Mouse (Mus musculus): ENCODE data around the gene Flcn.

Flcn gene

DNA sequence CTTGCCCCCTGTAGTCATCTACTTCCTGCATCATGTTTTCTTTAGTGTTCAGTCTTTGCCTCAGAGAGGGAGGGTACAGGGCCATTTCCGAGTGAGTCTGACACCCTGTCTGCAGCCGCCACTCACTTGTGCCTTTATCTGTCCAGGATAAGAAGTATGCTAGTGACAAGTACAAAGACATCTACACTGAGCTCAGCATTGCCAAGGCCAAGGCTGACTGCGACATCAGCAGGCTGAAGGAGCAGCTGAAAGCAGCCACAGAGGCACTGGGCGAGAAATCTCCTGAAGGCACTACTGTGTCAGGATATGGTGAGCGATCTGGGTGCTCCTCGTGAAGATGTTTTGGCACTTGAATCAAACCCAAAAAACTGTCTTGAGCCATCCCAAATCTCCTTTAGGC, 40.1 kb downstream of the Flcn start:
- DNase-seq (ENCODE audit: low spot score in 2 of 2): no peak

DNA sequence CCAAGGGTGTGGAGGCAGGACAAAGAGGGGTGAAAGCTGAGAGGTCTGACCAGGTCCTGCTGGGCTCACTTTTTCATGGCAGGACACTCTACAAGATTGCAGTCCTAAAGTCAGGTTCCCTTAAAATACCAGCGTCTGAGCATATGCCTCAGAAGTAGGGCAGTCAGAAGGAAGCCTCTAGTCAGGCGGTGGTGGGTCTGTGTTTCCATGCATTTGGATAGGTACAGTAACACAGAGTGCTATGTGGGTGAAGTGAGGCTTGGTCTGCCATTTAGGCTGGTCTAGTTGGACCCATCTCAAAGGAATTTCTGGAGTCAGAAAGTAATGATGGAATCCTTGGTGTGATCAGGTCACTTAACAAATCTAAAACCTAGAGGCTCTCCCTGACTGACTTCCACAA, 40.5 kb downstream of the Flcn start:
- DNase-seq (ENCODE audit: low spot score in 2 of 2): no peak

DNA sequence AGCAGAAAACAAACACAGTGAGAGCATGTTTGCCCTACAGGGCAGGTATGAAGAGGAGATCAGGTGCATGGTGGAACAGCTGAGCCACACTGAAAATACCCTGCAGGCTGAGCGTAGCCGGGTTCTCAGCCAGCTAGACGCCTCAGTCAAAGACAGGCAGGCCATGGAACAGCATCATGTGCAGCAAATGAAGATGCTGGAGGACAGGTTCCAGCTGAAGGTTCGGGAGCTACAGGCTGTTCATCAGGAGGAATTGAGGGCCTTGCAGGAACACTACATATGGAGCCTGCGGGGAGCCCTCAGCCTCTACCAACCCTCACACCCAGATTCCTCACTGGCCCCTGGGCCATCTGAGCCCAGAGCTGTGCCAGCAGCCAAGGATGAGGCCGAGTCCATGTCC, 49.0 kb downstream of the Flcn start:
- DNase-seq (ENCODE audit: low spot score in 2 of 2): no peak

DNA sequence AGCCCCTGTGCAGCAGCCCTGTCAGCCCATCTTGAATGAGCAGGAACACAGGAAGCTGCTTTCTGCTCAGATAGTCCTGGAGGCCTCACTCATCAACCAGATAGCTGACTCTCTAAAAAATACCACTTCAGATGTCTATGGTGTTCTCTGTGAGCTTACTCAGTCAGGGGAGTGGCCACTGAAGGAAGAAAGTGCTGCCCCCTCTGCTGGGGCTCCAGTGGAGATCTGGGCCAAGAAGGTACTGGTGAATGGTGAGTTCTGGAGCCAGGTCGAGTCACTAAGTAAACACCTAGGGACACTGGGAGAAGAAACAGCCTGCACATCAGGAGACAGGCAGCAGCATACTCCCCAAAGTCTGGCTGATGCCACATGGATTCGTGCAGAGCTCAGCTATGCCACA, 50.2 kb downstream of the Flcn start:
- no peak for DNase-seq (ENCODE audit: low spot score in 2 of 2)

DNA sequence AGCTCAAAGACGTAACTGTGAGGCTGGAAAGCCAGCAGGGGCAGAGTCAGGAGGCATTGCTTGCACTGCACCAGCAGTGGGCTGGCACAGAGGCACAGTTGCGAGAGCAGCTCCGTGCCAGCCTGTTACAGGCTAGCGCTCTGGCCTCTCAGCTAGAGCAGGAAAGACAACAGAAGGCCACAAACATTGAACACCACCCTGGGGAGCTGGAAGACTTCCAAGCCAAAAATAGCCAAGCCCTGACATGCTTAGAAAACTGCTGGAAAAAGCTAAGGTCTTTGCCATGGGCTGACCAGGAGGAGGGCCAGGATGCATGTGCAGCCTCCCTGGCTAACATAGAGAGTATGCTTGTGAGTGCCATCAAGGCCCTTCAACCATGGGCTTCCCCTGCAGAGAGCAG, 50.6 kb downstream of the Flcn start:
- DNase-seq (ENCODE audit: low spot score in 2 of 2): peak in 1 of 2 experiments; percentile 25

DNA sequence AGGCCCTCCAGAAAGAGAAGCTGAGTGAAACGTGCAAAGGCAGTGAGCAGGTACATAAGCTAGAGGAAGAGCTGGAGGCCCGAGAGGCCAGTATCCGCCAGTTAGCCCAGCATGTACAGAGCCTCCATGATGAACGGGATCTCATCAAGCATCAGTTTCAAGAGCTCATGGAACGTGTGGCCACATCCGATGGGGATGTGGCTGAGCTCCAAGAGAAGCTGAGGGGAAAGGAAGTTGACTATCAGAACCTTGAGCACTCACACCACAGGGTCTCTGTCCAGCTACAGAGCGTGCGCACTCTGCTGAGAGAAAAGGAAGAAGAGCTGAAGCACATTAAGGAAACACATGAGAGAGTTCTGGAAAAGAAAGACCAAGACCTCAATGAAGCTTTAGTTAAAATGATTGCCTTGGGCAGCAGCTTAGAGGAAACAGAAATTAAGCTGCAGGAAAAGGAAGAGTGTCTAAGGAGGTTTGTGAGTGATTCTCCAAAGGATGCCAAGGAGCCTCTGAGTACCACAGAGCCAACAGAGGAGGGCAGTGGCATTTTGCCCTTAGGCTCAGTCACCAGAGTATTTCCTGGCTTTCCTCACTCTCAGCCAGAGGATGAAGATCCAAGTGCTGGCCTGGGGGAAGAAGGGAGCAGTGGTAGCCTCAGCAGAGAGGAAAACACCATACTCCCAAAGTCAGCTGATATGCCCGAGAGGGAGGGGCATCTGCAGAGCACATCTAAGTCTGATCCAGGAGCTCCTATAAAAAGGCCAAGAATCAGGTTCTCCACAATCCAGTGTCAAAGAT, 51.4 kb downstream of the Flcn start:
- DNase-seq (ENCODE audit: low spot score in 2 of 2): no peak

DNA sequence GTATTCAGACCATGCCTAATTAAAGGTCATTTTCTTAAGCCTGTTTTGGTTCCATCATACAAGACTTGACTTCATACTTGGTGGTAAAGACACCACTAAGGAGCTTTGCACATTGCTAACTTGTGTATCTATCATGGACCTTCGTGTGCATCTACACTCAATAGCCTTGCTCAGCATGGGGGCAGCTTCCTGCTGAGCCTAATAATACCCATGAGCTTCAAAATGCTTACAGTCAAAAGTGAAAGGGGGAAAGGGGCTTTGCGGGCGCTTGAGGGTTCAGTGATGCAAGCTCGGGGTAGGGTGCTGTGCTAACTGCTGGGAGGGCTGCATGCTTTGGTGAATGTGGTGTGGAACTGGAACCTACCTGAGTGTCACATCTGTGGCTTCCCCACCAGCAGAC, 53.5 kb downstream of the Flcn start:
- DNase-seq (ENCODE audit: low spot score in 2 of 2): no peak

DNA sequence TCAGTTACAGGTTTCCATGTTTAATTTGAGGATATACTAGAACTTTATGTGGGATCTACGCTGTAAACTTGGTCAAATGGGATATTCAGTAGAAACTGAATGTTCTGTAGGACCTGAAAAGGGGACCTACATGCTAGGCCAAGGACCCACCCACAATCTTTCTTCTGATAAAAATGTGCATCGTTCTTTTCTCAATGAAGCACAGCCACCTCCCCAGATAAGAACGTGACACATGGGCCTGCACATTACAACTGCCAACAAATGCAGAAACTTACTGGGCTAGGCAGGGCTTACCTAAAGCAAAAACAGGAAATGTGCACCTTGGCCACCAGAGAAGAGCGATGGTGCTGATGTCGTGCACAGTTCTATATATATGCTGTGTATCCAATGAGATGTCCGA, 55.3 kb downstream of the Flcn start:
- no peak for DNase-seq (ENCODE audit: low spot score in 2 of 2)

DNA sequence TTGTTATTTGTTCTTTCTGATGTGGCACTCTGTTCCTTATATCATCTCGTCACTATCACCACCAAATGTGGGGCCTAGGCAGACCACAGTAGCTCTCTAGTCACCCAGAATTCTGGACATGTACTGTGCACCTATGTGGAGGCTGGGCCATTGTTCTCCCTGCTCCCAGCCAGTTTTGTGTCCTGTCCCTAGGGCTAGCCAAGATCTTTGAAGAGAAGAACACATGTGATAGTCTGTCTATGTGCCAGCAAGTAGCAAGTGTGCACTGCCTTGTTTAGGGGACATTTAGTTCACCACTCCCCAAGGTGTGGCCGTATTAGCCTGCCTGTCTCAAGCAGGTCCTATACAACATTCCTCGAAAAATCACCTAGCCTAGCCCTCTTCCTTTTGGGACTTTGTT, 60.8 kb downstream of the Flcn start:
- no peak for DNase-seq (ENCODE audit: low spot score in 2 of 2)

DNA sequence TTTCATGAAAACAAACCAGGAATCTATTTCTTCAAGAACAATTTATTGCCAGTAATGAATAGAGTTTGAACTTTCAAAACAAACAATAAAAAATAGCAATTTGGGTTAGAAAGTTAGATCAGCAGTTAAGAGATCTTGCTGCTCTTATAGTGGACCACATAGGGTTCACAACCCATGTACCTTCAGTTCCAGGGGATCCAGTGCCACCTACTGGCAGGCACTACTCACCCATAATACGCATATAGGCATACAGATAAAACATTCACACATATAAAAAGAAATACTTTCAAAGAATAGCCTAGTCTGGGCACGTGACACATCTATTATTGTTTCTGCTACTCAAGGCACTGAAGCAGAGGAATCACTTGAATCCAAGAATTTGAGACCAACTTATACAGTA, 63.2 kb downstream of the Flcn start:
- DNase-seq (ENCODE audit: low spot score in 2 of 2): no peak

DNA sequence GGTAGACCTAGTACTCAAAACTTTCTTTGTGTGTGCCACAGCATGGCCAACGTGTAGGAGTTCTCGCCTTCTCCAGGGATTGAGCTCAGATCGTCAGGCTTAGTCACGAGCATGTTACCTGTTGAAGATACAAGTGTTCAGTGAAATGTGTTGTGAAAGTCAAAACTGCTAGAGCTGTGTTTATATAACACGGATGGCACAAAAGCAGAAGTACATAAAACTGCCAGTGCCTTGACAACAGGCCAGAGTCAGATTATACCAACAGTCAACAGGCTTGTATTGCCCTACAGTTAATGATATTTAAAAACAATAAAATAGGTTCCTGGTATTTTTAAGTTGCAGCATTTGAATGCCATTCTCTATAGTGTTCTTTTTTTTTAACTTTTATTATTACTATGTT, 64.0 kb downstream of the Flcn start:
- no peak for DNase-seq (ENCODE audit: low spot score in 2 of 2)

DNA sequence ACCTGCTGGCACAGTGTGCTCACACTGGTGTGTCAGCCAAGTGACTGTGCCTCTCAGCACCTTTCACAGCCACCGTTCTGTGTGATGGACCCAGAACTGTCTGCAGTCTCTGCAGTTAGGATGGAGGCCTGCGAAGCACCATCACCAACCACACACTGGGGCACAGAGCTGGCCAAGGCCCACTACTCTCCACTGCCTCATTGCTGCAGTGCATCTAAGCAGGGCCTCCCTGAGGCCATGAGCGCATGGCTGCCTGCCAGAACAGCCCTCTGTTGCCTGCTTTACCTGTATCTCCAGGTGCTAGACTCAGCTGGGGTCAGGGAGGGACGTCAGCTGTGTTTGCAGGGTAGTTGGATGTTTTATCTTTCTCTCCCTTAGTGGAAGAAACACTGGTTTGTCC, 65.4 kb downstream of the Flcn start:
- DNase-seq (ENCODE audit: low spot score in 2 of 2): no peak

DNA sequence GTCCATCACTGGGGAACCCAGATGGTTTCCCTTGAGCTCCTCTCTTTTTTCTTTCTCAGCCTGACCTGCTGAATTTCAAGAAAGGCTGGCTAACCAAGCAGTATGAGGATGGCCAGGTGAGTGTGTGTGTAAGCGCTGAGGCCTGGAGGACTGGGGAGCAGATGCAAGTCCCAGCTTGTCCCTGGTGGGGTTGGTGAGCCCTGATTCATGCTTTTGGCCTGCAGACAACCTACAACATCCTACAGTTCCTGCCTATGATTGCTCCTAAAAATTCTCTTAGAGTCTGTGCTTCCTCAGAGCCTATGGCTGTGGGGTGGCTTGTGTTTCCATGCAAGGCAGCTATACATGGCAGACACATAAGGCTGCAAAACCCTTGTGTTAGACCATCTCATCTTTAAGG, 66.1 kb downstream of the Flcn start:
- no peak for DNase-seq (ENCODE audit: low spot score in 2 of 2)

DNA sequence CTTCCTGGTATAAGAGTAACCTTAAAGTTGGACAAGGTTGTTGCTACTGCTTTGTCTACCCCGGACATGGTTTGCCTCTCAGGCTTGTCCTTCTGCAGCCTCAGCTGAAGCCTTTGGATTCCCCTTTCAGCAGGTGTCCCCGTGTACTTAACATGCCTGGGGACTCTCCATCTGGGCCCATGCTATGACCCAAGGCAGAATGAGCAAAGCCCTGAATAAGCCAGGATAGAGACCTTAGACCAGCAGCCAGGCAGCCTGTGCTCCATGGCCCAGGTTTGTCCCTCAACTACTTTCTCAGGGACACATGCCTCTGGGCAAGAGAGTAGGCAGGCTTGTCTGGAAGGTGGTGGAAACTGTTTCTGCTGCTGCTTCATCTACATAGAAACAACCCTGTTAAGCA, 66.5 kb downstream of the Flcn start:
- no peak for DNase-seq (ENCODE audit: low spot score in 2 of 2)

DNA sequence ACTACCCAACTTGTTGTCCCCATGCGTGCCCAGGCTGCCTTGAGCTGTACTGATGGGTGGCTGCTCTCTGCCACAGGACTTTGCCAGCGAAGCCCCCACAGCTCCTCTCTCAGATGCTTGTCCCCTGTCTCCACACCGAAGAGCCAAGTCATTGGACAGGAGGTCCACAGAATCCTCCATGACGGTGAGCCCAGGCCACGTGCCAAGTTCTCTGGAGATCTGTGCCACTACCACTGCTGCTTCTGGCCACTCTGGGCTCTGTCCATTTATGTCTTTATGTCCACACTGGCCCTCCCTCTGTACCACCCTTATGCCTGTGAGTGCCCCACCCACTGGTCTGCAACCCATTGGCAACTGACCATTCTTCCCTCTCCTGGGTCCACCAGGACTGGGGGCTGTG, 67.9 kb downstream of the Flcn start:
- no peak for DNase-seq (ENCODE audit: low spot score in 2 of 2)

Data from urinary bladder, adult 18-20 months (tissue).